Mouse (Mus musculus): Measurements from ENCODE around the gene Plk5. TPM values are rescaled to one million over a fixed set of nuclear protein-coding genes. Genes with fewer than 3 reads are reported as not detected.
"Not testable (repeated sequence)": the region's sequence is repeated elsewhere in the genome, so short reads cannot be mapped to it uniquely, and the experiment has no call there.

The Plk5 gene
- total RNA-seq, 2 experiments from 2014 or later, result 0.18 to 0.36 TPM

DNA sequence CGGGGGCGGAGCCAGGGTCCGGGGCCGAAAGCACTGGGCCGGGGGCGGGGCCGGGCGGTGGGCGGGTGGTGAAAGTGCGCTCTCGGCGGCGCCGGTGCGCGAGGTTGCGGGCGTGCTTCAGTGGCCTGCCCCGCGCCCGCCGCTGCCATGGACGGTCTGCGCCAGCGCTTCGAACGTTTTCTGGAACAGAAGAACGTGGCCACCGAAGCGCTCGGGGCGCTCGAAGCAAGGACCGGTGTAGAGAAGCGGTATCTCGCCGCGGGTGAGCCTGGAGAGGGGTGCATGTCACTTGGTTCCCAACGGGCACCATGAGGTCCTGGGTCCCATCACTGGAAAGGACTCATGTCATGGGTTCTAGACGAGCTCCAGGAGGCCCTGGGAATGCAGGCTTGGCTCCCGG lies 26.2 kb upstream of the Plk5 start:
- DNase-seq (ENCODE audit: low spot score), result no peak
- intact Hi-C loops (cut with DNase I), result no loop called here

GRCm38 (mm10) chr10:80330888-80331287 lies 25.4 kb upstream of the Plk5 start:
- no peak for DNase-seq (ENCODE audit: low spot score)
- intact Hi-C loops (cut with DNase I), result no loop called here

DNA sequence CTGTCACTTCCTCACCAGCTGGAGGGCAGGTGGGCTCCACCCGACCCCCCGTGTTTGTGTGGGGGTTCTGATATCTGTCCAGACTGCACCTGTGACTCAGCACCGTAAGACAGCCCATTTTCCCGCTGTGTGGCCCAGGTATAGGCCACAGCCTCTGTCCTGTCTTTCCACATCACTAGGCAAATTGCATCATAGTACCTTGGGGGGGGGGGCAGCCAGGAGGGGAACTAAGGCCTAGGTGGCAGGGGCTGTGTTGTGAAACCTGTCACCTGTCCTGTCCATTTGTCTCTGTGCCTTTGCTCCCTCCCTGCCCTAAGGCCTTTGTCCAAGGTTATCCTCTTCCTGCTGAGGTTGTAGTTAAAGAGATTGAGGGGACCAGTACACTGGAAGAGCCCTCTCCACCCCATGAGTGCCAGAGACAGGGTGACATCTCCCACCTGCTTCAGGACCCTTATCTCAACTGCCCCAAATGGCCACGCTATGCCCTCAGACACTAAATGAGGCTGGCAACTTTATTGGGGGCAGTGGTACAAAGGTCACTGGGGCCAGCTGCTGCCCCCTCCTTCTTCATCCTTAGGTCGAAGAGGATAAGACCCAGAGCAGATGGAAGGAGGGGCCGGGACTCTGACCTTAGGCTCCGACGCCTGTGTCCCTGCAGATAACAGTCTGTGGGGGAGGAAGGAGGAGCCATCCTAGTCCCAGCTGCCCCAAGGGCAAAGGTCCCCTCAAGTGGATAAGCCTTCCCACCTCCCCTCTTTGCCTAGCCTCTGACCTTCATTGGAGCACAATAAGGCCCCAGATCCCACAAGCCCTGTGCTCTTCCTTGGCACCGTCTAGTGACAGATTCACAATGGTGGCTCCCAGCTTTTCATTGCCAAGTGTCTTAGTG lies 24.4 kb upstream of the Plk5 start:
- no peak for DNase-seq (ENCODE audit: low spot score)
- intact Hi-C loops (cut with DNase I), result no loop called here

GRCm38 (mm10) chr10:80332525-80332989 lies 23.7 kb upstream of the Plk5 start:
- no peak for DNase-seq (ENCODE audit: low spot score)
- intact Hi-C loops (cut with DNase I), result no loop called here

DNA sequence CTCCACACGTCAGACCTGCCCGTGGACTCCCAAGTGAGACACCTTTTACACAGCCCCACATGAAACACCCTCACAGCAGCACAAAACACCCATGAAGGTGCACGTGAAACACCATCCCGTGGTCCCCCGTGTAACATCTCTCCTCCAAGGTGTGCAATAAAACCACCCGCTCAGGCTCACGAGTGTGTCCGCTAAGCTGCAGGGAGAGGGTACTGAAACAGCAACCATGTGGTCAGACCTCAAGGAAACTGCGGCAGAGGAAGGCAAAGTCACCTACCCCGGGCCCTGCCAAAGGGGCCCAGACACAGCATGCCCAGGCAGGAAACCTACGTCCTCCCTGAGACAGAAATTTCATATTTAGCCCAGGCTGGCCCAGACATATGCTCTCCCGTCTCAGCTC lies 20.0 kb upstream of the Plk5 start:
- DNase-seq (ENCODE audit: low spot score), result no peak
- intact Hi-C loops (cut with DNase I), result no loop called here

DNA sequence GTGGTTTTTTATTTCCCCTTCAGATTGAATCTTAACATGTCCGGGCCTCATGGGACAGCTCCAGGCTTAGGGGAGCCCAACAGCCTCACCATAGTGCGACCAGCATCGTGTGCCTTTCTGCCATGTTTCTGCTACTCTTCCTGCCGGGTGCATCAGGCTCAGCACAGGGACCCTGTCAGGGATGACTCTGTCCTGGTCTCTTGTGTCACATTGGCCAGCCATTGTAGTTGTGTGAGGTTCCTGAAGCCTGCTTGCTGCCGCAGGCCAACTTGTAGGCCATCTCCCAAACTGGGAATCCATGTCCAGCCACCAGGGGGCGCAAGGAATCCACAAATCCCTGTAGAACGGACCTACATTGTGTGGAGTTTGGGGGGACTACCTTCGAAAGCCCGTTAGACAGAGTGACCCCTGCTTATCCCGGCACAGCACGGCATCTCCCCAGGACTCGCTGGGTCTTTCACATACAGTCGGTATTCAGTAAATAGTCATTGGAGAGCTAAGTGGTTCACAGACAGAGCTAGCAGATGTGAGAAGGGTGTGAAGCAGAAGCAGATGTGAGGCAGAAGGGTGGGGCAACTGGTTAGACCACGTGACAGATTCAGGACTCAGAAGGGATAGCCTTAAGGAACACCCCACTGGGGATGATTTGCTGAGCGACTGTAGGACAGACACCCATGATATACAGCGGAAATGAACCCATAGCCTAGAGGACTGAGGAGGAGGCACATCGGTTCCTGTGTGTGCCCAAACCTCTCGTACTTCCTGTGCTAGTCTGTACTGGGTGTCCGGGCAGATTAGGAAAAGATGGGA lies 16.1 kb upstream of the Plk5 start:
- peak; percentile 61 for DNase-seq (ENCODE audit: low spot score)
- intact Hi-C loops (cut with DNase I), result loop anchor here (2.0 kb wide), 1 partner anchor 35 kb away; no protein-coding TSS in a partner anchor

GRCm38 (mm10) chr10:80341026-80341425 lies 15.2 kb upstream of the Plk5 start:
- intact Hi-C loops (cut with DNase I), result loop anchor here (2.0 kb wide), 1 partner anchor 34 kb away; no protein-coding TSS in a partner anchor
- no peak for DNase-seq (ENCODE audit: low spot score)

- no peak for DNase-seq (ENCODE audit: low spot score)
- intact Hi-C loops (cut with DNase I), result loop anchor here (2.0 kb wide), 1 partner anchor 33 kb away; no protein-coding TSS in a partner anchor
These were observed 14.6 kb upstream of the Plk5 start for GRCm38 (mm10) chr10:80341491-80342304.

DNA sequence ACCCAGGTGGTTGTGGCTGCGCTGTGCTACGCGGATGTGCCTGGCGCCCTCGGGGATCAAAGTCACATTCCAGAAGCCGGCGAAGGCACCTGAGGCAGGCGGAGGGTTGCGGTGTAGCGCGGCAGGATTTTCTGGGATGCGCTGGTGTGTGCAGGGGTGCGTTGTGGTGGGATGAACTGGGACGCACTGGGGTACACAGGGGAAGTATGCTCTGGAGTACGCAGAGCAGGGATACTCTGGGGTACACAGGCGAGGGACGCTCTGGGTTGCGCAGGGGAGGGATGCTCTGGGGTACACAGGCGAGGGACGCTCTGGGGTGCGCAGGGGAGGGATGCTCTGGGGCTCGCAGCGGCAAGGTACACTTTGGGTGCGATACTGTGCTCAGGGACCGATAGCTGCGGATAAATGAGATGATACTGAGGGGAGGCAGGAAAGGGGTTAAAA lies 13.9 kb upstream of the Plk5 start:
- intact Hi-C loops (cut with DNase I), result no loop called here
- DNase-seq (ENCODE audit: low spot score), result no peak

- no peak for DNase-seq (ENCODE audit: low spot score)
- intact Hi-C loops (cut with DNase I), result no loop called here
These were observed 13.4 kb upstream of the Plk5 start for GRCm38 (mm10) chr10:80342749-80343424.

- intact Hi-C loops (cut with DNase I), result no loop called here
- no peak for DNase-seq (ENCODE audit: low spot score)
These were observed 12.8 kb upstream of the Plk5 start for GRCm38 (mm10) chr10:80343425-80343895.

- intact Hi-C loops (cut with DNase I), result no loop called here
- DNase-seq (ENCODE audit: low spot score), result no peak
These were observed 12.1 kb upstream of the Plk5 start for GRCm38 (mm10) chr10:80344131-80344661.

DNA sequence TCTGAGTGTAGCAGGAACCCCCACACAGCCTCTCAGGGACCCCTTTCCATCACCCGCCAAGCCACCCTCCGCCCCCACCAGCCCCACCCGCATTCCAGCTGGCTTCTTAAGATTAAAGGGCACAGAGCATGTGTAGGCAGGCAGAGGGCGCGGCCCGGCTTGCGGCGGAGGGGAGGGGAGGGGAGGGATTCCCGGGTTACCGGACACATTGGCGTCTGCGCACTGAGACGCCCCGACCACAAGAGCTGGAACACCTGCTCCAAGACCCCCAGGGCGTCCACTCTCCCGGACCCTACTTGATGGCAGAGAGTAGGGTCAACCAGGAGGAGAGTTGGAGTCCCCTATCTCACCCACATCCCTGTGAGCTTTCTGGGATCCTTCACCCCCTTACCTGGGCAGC lies 11.1 kb upstream of the Plk5 start:
- intact Hi-C loops (cut with DNase I), result no loop called here
- DNase-seq (ENCODE audit: low spot score), result no peak

DNA sequence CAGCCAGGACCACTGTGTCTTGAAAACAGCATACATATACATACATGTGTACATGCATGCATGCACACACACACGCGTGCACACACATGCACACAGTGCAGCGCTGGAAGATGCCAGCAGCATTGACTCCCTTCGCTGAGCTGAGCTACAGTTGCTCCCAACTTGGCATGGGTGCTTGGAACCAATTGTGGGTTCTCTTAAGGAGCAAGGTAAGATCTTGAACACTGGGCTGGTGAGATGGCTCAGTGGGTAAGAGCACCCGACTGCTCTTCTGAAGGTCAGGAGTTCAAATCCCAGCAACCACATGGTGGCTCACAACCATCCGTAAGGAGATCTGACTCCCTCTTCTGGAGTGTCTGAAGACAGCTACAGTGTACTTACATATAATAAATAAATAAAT lies 10.3 kb upstream of the Plk5 start:
- DNase-seq (ENCODE audit: low spot score); intact Hi-C loops (cut with DNase I): not testable (repeated sequence)

DNA sequence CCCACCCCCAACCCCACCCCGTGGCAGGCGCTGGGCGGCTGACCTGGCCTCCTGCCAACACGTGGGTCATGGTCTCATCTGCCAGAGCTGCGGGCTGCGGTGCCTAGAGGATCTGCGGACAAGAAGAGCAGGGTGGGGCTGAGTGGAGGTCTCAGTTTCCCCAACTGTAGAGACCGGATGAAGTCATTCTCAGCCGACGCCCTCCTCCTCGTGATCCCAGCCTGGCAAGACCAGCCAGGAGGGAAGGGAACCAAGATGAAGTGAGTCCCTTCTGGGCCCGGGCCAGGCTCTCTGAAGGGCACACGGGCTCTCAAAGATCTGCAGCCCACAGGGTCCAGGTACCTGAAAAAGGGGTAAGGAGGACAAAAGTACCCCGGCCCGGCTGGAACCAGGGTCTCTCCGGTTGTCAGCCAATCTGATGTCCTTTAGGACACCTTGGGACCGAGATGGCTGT lies 8.7 kb upstream of the Plk5 start:
- intact Hi-C loops (cut with DNase I), result no loop called here
- no peak for DNase-seq (ENCODE audit: low spot score)

- DNase-seq (ENCODE audit: low spot score), result peak; percentile 69
- intact Hi-C loops (cut with DNase I), result loop anchor here (2.0 kb wide), 1 partner anchor 54 kb away; the partner anchor contains the start of gene Apc2
These were observed 7.9 kb upstream of the Plk5 start, which contains the start of gene Adamtsl5 for GRCm38 (mm10) chr10:80348244-80348781. Gene Adamtsl5, minus strand, starts transcription at chr10:80348412.

DNA sequence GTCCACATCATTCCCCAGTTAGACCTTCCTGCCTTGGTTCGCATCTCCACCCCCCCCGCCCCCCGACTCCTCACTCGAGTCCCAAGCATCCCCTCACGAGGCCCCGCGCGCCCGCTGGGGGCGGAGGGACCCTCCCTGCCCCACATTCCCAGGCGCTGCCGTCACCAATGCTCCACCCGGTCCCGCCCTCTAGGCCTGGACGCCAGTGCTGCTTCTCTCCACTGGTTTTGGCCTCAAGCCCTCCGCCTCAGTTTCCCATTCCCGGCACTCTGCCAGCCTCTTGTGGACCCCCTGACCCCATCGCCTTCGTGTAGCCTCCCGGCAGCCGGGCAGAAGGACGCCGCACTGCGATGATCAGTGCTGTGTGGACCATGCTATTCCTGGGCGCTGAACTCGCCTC lies 7.3 kb upstream of the Plk5 start:
- DNase-seq (ENCODE audit: low spot score), result no peak
- intact Hi-C loops (cut with DNase I), result loop anchor here (2.0 kb wide), 1 partner anchor 54 kb away; the partner anchor contains the start of gene Apc2

GRCm38 (mm10) chr10:80350292-80350691 lies 6.0 kb upstream of the Plk5 start:
- intact Hi-C loops (cut with DNase I), result no loop called here
- peak; percentile 52 for DNase-seq (ENCODE audit: low spot score)
